Mouse (Mus musculus): ENCODE measurements around the gene Cct7.

The Cct7 gene

GRCm38 (mm10) chr6:85502103-85502910 lies 51.0 kb downstream of the Cct7 start:
- no peak for DNase-seq (ENCODE audit: low read depth, low spot score)

- peak; percentile 68 for DNase-seq (ENCODE audit: low read depth, low spot score)
These were observed 51.6 kb downstream of the Cct7 start, which contains the start of gene Fbxo41 for GRCm38 (mm10) chr6:85502911-85503250. TSS of gene Fbxo41 (minus strand) at chr6:85502994.

- no peak for DNase-seq (ENCODE audit: low read depth, low spot score)
These were observed 53.6 kb downstream of the Cct7 start for GRCm38 (mm10) chr6:85504908-85505307.

GRCm38 (mm10) chr6:85508602-85509001 lies 57.3 kb downstream of the Cct7 start:
- no peak for DNase-seq (ENCODE audit: low read depth, low spot score)

- no peak for DNase-seq (ENCODE audit: low read depth, low spot score)
These were observed 59.2 kb downstream of the Cct7 start for GRCm38 (mm10) chr6:85510476-85510875.

GRCm38 (mm10) chr6:85511286-85512055 lies 60.2 kb downstream of the Cct7 start:
- DNase-seq (ENCODE audit: low read depth, low spot score) = no peak

- no peak for DNase-seq (ENCODE audit: low read depth, low spot score)
These were observed 60.7 kb downstream of the Cct7 start for GRCm38 (mm10) chr6:85512056-85512440.

GRCm38 (mm10) chr6:85512577-85513530 lies 61.5 kb downstream of the Cct7 start:
- DNase-seq (ENCODE audit: low read depth, low spot score) = no peak

- peak; percentile 92 for DNase-seq (ENCODE audit: low read depth, low spot score)
These were observed 62.2 kb downstream of the Cct7 start, which contains the start of gene Egr4 for GRCm38 (mm10) chr6:85513531-85513910. TSS of gene Egr4 (minus strand) at chr6:85513589.

DNA sequence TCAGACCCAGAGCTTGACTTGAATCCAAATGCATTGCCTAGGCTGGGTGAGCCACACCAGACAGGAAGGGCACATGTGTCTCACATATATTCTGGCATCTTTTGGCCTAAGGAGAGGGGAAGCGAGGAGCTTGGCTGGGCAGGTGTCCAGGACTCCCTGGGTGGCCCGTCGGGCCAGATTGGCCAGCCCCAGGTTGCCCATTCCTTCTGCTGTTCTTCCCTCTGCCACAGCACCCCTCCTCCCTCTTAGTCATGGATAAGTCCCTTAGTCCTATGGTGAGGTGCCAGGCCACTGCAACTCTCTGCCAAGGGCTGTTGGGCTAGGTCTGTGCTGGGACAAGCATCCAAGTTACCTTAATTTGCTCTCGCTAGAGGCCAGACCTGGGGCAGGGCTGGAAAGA lies 64.6 kb downstream of the Cct7 start:
- DNase-seq (ENCODE audit: low read depth, low spot score) = no peak
